Mouse (Mus musculus) mouse embryonic stem cell (cell line): ENCODE measurements around the gene Kera.

Experiments used
- in situ Hi-C, 2 experiments: fragments of 300-500 bp; cut with MboI; formaldehyde crosslinking; loops; 1 replicate in 1 of 2; 3 replicates in 1 of 2; pipeline ENCODE4 v1.14.3; 2019 to 2020; ENCODE audit warnings: low sequenced_read_pairs in 2 of 2, low pct_unique_long_range_greater_than_20kb in 1 of 2, mixed read lengths in 1 of 2; ENCODE audit not compliant: unreplicated experiment in 1 of 2

Kera gene

GRCm38 (mm10) chr10:97650334-97650733, 43.7 kb downstream of the Kera start:
- in situ Hi-C loops = no loop called here

GRCm38 (mm10) chr10:97659489-97659888, 52.8 kb downstream of the Kera start:
- in situ Hi-C loops = no loop called here
